Mouse (Mus musculus) heart, adult 2 months (tissue): ENCODE results near the gene Abcd4.

Experiments
- CTCF ChIP-seq: fragments of 200-600 bp; IDR thresholded peaks from 2 replicates; pipeline ENCODE4 v1.8.1; 2022; ENCODE audit warnings: antibody characterized with exemption, mild to moderate bottlenecking, moderate library complexity
- EP300 ChIP-seq: fragments of 200-500 bp; IDR thresholded peaks from 2 replicates; pipeline ENCODE4 v1.6.1; 2011; ENCODE audit warnings: low read depth, low read length, control low read depth; ENCODE audit not compliant: insufficient read depth
- POLR2A ChIP-seq: fragments of 200-500 bp; IDR thresholded peaks from 2 replicates; pipeline ENCODE4 v1.6.1; 2011; ENCODE audit warnings: mild to moderate bottlenecking, low read depth, low read length, control low read depth; ENCODE audit not compliant: insufficient read depth

GRCm38 (mm10) chr12:84640654-84641053, 23.4 kb upstream of the Abcd4 start, which contains the start of gene Vrtn:
- TF ChIP-seq CTCF (no peak), POLR2A (no peak), EP300 (no peak)
